Mouse (Mus musculus): ENCODE measurements at regions not wholly inside any gene's neighbourhood (a gene's known extent, or its start where the extent isn't known, plus 50 kb on each side); places are given as distances from the start of the nearest gene placed in this dataset.

GRCm38 (mm10) chr12:25352160-25352559 lies 255.2 kb upstream of the Id2 start:
- TF ChIP-seq CTCF (IDR thresholded peaks at IDR 0.05; ENCODE audit: insufficient read depth, low read depth, low read length) (no peak), POLR2A (IDR thresholded peaks at IDR 0.05; ENCODE audit: insufficient read depth, low read depth, low read length) (no peak)
